Mouse (Mus musculus) MEL (cell line): Measurements from ENCODE around the gene Cdt1. TPM values are rescaled to one million over a fixed set of nuclear protein-coding genes. Genes with fewer than 3 reads are reported as not detected.

ENCODE experiments used
- DNase-seq: peaks from one replicate; pipeline ENCODE4 v3.0.0; 2011; ENCODE audit warnings: low read depth, low spot score
- H3K27ac ChIP-seq: 2 replicates; pipeline ENCODE4 v1.5.1; 2012; ENCODE audit warnings: low read depth, mild to moderate bottlenecking, control low read depth, low read length, moderate library complexity; ENCODE audit not compliant: control insufficient read depth
- H3K27me3 ChIP-seq, 2 experiments: fragments of 150-350 bp in 1 of 2; sonication (generic) in 1 of 2; 2 replicates each; pipeline ENCODE4 v1.6.1; 2012; ENCODE audit warnings: low read length in 2 of 2, mild to moderate bottlenecking in 2 of 2, improper control_type of control experiment in 1 of 2, moderate library complexity in 1 of 2; ENCODE audit not compliant: insufficient read depth in 2 of 2, control insufficient read depth in 1 of 2
- H3K36me3 ChIP-seq, 2 experiments: 2 replicates each; pipeline ENCODE4 v1.6.1; 2012 to 2014; ENCODE audit warnings: low read length in 2 of 2, improper control_type of control experiment in 1 of 2, inconsistent platforms in 1 of 2, mild to moderate bottlenecking in 1 of 2; ENCODE audit not compliant: insufficient read depth in 2 of 2, control insufficient read depth in 1 of 2
- H3K4me1 ChIP-seq, 2 experiments: fragments of 150-350 bp in 1 of 2; sonication (generic) in 1 of 2; 2 replicates each; pipeline ENCODE4 v1.6.1; 2012; ENCODE audit warnings: low read length in 2 of 2, improper control_type of control experiment in 1 of 2, mild to moderate bottlenecking in 1 of 2; ENCODE audit not compliant: insufficient read depth in 2 of 2, control insufficient read depth in 1 of 2
- H3K4me3 ChIP-seq, 2 experiments: fragments of 150-350 bp in 1 of 2; sonication (generic) in 1 of 2; 2 replicates each; pipeline ENCODE4 v1.5.1; 2012; ENCODE audit warnings: low read depth in 2 of 2, low read length in 2 of 2, mild to moderate bottlenecking in 2 of 2, moderate library complexity in 2 of 2, control low read depth in 1 of 2, improper control_type of control experiment in 1 of 2; ENCODE audit not compliant: control insufficient read depth in 1 of 2, insufficient read depth in 1 of 2
- H3K79me2 ChIP-seq: 2 replicates; pipeline ENCODE4 v1.6.1; 2012; ENCODE audit warnings: mild to moderate bottlenecking, low read length, moderate library complexity; ENCODE audit not compliant: control insufficient read depth, poor library complexity, insufficient read depth
- H3K9ac ChIP-seq: 2 replicates; pipeline ENCODE4 v1.6.1; 2012; ENCODE audit warnings: low read depth, mild to moderate bottlenecking, control low read depth, low read length, moderate library complexity; ENCODE audit not compliant: control insufficient read depth, poor library complexity, severe bottlenecking
- H3K9me3 ChIP-seq: fragments of 150-350 bp; sonication (generic); replicated peaks from 2 replicates; pipeline ENCODE4 v1.6.1; 2012; ENCODE audit warnings: mild to moderate bottlenecking, low read length, improper control_type of control experiment, moderate library complexity; ENCODE audit not compliant: insufficient read depth
- BHLHE40 ChIP-seq: IDR thresholded peaks from 2 replicates; pipeline ENCODE4 v1.6.1; 2012; ENCODE audit warnings: low read depth, mild to moderate bottlenecking, inconsistent platforms, low read length, improper control_type of control experiment, borderline replicate concordance
- CHD1 ChIP-seq: IDR thresholded peaks from 2 replicates; pipeline ENCODE4 v1.6.1; 2012; ENCODE audit warnings: low read depth, mild to moderate bottlenecking, inconsistent platforms, low read length, improper control_type of control experiment
- CHD2 ChIP-seq: IDR thresholded peaks from 2 replicates; pipeline ENCODE4 v1.6.1; 2011; ENCODE audit warnings: low read length, improper control_type of control experiment
- CTCF ChIP-seq, 3 experiments: IDR thresholded peaks in 2 of 3; conservative IDR thresholded peaks in 1 of 3; 2 replicates each; pipeline ENCODE4 v1.5.1; 2011 to 2012; ENCODE audit warnings: low read length in 3 of 3, low read depth in 2 of 3, mild to moderate bottlenecking in 2 of 3, improper control_type of control experiment in 1 of 3, inconsistent platforms in 1 of 3, mixed read lengths in 1 of 3, moderate library complexity in 1 of 3; ENCODE audit not compliant: control insufficient read depth in 1 of 3, insufficient read depth in 1 of 3, poor library complexity in 1 of 3, severe bottlenecking in 1 of 3
- ELF1 ChIP-seq: IDR thresholded peaks from 2 replicates; pipeline ENCODE4 v1.6.1; 2014; ENCODE audit warnings: low read depth, mild to moderate bottlenecking, inconsistent platforms, low read length, improper control_type of control experiment, moderate library complexity
- EP300 ChIP-seq, 2 experiments: IDR thresholded peaks; 2 replicates each; pipeline ENCODE4 v1.6.1; 2011; ENCODE audit warnings: improper control_type of control experiment in 2 of 2, low read length in 2 of 2, low read depth in 1 of 2, mild to moderate bottlenecking in 1 of 2
- ETS1 ChIP-seq: IDR thresholded peaks from 2 replicates; pipeline ENCODE4 v1.6.1; 2012; ENCODE audit warnings: low read depth, mild to moderate bottlenecking, inconsistent platforms, low read length, improper control_type of control experiment, moderate library complexity
- GABPA ChIP-seq: IDR thresholded peaks from 2 replicates; pipeline ENCODE4 v1.6.1; 2012; ENCODE audit warnings: low read depth, mild to moderate bottlenecking, inconsistent platforms, low read length, improper control_type of control experiment, moderate library complexity
- HCFC1 ChIP-seq: IDR thresholded peaks from 2 replicates; pipeline ENCODE4 v1.6.1; 2012; ENCODE audit warnings: low read depth, mild to moderate bottlenecking, inconsistent platforms, low read length, improper control_type of control experiment, moderate library complexity
- MAZ ChIP-seq: IDR thresholded peaks from 2 replicates; pipeline ENCODE4 v1.6.1; 2012; ENCODE audit warnings: low read depth, mild to moderate bottlenecking, inconsistent platforms, low read length, improper control_type of control experiment
- MYC ChIP-seq: IDR thresholded peaks from 2 replicates; pipeline ENCODE4 v1.6.1; 2011; ENCODE audit warnings: low read depth, mild to moderate bottlenecking, low read length, improper control_type of control experiment, moderate library complexity
- POLR2A ChIP-seq, 2 experiments: IDR thresholded peaks; 2 replicates each; pipeline ENCODE4 v1.6.1; 2011 to 2012; ENCODE audit warnings: low read length in 2 of 2, mild to moderate bottlenecking in 2 of 2, control low read depth in 1 of 2, improper control_type of control experiment in 1 of 2, low read depth in 1 of 2, moderate library complexity in 1 of 2; ENCODE audit not compliant: control insufficient read depth in 1 of 2, insufficient read depth in 1 of 2, poor library complexity in 1 of 2
- RAD21 ChIP-seq: IDR thresholded peaks from 2 replicates; pipeline ENCODE4 v1.6.1; 2011; ENCODE audit warnings: mild to moderate bottlenecking, low read depth, low read length, improper control_type of control experiment
- SMC3 ChIP-seq: IDR thresholded peaks from 2 replicates; pipeline ENCODE4 v1.6.1; 2011; ENCODE audit warnings: low read depth, low read length, improper control_type of control experiment
- TBP ChIP-seq: IDR thresholded peaks from 2 replicates; pipeline ENCODE4 v1.8.0; 2011; ENCODE audit warnings: low read depth, low read length, improper control_type of control experiment
- TCF12 ChIP-seq: IDR thresholded peaks from 2 replicates; pipeline ENCODE4 v1.6.1; 2014; ENCODE audit warnings: low read depth, mild to moderate bottlenecking, inconsistent platforms, low read length, improper control_type of control experiment, moderate library complexity
- USF2 ChIP-seq, 2 experiments: IDR thresholded peaks; 2 replicates each; pipeline ENCODE4 v1.6.1; 2011 to 2012; ENCODE audit warnings: improper control_type of control experiment in 2 of 2, low read length in 2 of 2, borderline replicate concordance in 1 of 2, inconsistent platforms in 1 of 2, low read depth in 1 of 2, mild to moderate bottlenecking in 1 of 2; ENCODE audit not compliant: insufficient read depth in 1 of 2
- polyA plus RNA-seq, 2 experiments: library from polyadenylated mRNA; stranded (reverse) in 1 of 2; unstranded in 1 of 2; fragments of >175 nt in 1 of 2; fragments of >200 nt in 1 of 2; gene quantifications; 2 replicates each; pipeline versions ENCODE4 v1.2.1 to v1.2.4; 2012; ENCODE audit warnings: low replicate concordance in 2 of 2, low read depth in 1 of 2; ENCODE audit not compliant: insufficient read length in 2 of 2, insufficient read depth in 1 of 2, missing spikeins in 1 of 2
- total RNA-seq: library from RNA; depleted of rRNA; stranded (reverse); fragments of 300-350 nt; gene quantifications from 2 replicates; pipeline ENCODE4 v1.2.3, GENCODE M21; 2012

The Cdt1 gene
- total and polyA plus RNA-seq, 3 experiments, result 74.6 to 84.5 TPM; not detected in 1

GRCm38 (mm10) chr8:122550995-122551264 lies 16.9 kb upstream of the Cdt1 start (continued):
- TF ChIP-seq MAZ, result no peak
- no peak for TF ChIP-seq CHD2
- TF ChIP-seq POLR2A (IDR thresholded peaks at IDR 0.05; ENCODE audit: control insufficient read depth in 1 of 2, insufficient read depth in 1 of 2, low read depth in 1 of 2, low read length in 2 of 2, poor library complexity in 1 of 2), result no peak
- TF ChIP-seq ETS1, result no peak
- TF ChIP-seq TCF12, result no peak
- TF ChIP-seq USF2 (IDR thresholded peaks at IDR 0.05; ENCODE audit: borderline replicate concordance in 1 of 2, insufficient read depth in 1 of 2, low read depth in 1 of 2, low read length in 2 of 2), result no peak
- no peak for TF ChIP-seq GABPA
- TF ChIP-seq ELF1, result no peak
- TF ChIP-seq CHD1, result no peak
- no peak for TF ChIP-seq HCFC1
- peak; percentile 76; the same call in 1 of the 2 replicates for TF ChIP-seq BHLHE40

- no peaks in the 10 kb centered on the region for H3K9me3 ChIP-seq
- peaks cover 0 to 36% of the 10 kb centered on the region in 2 experiments; a peak in 3 of 4 replicates for H3K4me1 ChIP-seq
- DNase-seq, result peak; percentile 84
- peak within 1 kb of the TSS; percentile 55 to 58 for H3K4me3 ChIP-seq
- peaks cover 0 to 29% of the 10 kb centered on the region in 2 experiments; a peak in 2 of 4 replicates for H3K36me3 ChIP-seq
- H3K79me2 ChIP-seq, result peaks cover 62% of the 10 kb centered on the region
- TF ChIP-seq POLR2A (IDR thresholded peaks at IDR 0.05; ENCODE audit: control insufficient read depth in 1 of 2, insufficient read depth in 1 of 2, low read depth in 1 of 2, low read length in 2 of 2, poor library complexity in 1 of 2) (peak; percentile 29 to 78; a peak in 2 of 4 replicates), TCF12 (peak; percentile 12; the same call in 1 of the 2 replicates), SMC3 (peak; percentile 55; the same call in 1 of the 2 replicates), EP300 (IDR thresholded peaks at IDR 0.05; ENCODE audit: low read depth in 1 of 2, low read length in 2 of 2) (no peak), CTCF (IDR thresholded peaks at IDR 0.05 in 2 of 3, conservative IDR thresholded peaks at IDR 0.05 in 1 of 3; ENCODE audit: control insufficient read depth in 1 of 3, insufficient read depth in 1 of 3, low read depth in 2 of 3, low read length in 3 of 3, poor library complexity in 1 of 3, severe bottlenecking in 1 of 3) (peak; percentile 76 to 97 (median 92); a peak in 5 of 6 replicates), TBP (0 out of 2 replicates have a peak, but pooled peaks have one; percentile 40), GABPA (no peak), RAD21 (peak; percentile 49)
- peak within 1 kb of the TSS; percentile 77 for H3K27ac ChIP-seq
- H3K9ac ChIP-seq, result peak within 1 kb of the TSS; percentile 79
- no peaks in the 10 kb centered on the region for H3K27me3 ChIP-seq
These were observed 16.4 kb upstream of the Cdt1 start, which contains the start of gene Piezo1 for GRCm38 (mm10) chr8:122551265-122552051. Gene Piezo1, minus strand, starts transcription at chr8:122551329.

GRCm38 (mm10) chr8:122554786-122555185 lies 13.0 kb upstream of the Cdt1 start:
- Histone ChIP-seq H3K36me3 (peaks cover 0 to 7% of the 10 kb centered on the region in 2 experiments; a peak in 2 of 4 replicates), H3K79me2 (peaks cover 41% of the 10 kb centered on the region), H3K27ac (no peak overlapping the region), H3K4me3 (no peak overlapping the region), H3K9ac (no peak overlapping the region), H3K4me1 (peaks cover 0 to 15% of the 10 kb centered on the region in 2 experiments; a peak in 2 of 4 replicates), H3K9me3 (no peaks in the 10 kb centered on the region), H3K27me3 (no peaks in the 10 kb centered on the region)
- TF ChIP-seq MYC (no peak), GABPA (no peak)
- no peak for DNase-seq
